Mouse (Mus musculus) c-Kit-positive CD71-positive TER-119-negative erythroid progenitor cells, embryonic 14.5 days (primary cell): ENCODE measurements around the gene Fat3.

Source experiments
- DNase-seq: peaks from one replicate; pipeline ENCODE4 v3.0.0-alpha.2; 2013; ENCODE audit warnings: low read depth

Gene Fat3

DNA sequence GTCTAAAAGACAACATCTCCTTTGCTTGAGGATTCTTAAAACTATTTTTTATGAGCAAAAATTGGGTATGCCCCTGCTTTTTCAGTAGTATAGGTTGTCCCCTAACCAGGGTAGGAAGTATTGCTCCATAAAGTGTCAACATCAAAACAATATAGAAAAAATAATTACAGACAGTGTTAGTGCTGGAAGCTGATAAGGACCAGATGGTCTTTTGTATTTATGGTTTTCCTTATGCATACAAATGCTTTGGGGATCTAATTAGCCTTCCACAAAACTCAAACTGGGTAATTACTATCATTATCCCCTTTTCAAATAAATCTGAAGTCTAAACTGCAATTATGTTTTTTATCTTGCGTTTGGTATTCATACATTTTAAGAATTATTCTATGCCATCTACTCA lies 368.5 kb downstream of the Fat3 start:
- DNase-seq = no peak

DNA sequence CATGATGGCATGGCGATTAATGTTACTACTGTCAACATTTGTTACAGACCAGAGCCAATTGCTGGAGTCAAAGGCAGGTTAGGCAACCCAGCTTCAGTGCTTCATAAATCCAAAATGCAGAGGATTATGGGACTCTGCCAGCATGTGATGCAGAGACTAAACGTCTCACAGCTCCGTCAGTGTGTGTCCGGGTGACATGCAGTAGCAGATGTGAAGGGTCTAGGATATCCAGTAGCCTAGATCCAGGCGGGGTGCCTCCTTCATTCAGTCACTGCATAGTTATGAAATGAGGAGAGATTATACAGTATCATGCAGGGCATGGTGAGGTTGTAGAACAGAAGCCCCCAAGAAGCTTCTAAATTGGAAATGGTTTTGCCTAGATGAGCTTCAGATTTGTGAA lies 379.3 kb downstream of the Fat3 start:
- no peak for DNase-seq

DNA sequence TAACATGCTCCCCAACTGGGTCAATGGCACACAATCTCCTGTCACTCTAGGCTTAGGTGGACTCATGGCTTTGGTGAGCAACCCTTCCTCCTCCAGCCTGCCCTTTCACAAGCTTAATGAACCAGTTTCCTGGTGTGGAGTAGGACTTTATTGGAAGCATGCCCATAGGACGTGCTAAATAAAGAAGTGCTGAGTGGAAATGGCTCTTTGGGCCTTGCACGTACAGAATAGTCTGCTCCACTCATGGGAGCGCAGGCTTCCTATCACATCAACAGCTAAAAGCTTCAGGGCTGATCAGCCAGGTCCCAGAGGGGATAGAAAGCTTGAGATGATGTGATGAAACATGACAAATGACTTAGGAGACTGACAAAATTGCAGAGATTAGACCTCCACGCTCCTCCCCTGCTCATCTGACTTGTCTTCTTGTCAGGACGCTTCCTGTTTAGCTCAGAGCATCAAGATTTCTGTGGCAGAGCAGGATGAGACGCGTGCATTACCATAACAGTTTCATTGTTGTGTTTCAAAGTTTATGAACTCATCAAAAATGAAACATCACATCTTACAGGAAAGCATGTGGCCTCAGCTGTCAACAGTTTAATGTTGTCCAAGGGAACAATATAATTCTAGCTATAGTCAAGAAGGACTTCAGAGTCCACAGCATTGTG lies 386.1 kb downstream of the Fat3 start:
- no peak for DNase-seq

DNA sequence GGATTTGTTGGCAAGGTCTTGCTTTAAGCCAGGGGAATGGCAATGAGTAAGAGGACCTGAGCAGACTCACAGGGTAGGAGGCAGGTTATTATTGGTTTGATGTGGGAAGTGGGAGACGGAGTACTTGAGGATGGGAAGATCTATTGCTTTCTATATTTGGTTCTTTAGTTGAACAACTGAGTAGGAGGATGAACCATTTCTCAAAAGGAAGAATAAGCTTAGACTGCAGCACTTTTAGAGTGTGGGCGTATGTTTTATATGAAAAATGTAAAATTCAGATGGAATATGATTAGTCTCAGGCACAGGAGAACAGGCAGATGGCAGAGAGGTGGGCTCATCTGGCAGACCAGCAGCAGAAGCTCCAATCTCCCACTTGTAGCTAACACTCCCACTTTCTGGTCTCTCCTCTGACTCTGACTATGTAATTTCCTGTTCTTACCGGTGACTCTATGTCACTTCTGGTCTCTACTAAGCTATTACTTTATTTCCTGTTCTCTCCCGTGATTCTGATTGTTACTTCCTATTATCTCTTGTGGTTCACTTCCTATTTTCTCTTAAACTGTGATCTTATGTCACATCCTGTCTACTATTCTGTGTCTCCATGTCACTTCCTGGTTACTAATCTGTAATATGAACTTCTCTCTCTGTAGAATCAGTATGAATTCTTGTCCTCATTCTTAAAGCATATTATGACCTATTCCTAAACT lies 387.0 kb downstream of the Fat3 start:
- no peak for DNase-seq

DNA sequence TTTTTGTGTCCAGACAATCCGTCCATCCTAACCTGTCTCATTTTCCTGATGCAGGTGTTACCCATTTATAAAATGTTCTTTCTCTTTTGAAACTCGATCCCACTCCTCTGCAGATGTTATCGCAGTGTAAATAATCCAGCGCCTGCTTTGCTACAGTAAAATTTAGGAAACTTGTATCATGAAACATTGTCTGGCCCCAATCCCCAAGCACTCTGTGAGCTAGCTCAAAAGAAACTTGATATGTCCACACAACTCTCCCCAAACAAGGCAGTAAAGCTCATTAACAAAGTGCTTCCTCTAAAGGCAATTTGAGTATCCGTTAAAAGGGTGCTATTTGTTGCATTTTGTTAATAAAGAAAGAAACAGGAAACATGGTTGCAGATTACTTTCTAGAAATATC lies 393.2 kb downstream of the Fat3 start:
- DNase-seq = no peak

DNA sequence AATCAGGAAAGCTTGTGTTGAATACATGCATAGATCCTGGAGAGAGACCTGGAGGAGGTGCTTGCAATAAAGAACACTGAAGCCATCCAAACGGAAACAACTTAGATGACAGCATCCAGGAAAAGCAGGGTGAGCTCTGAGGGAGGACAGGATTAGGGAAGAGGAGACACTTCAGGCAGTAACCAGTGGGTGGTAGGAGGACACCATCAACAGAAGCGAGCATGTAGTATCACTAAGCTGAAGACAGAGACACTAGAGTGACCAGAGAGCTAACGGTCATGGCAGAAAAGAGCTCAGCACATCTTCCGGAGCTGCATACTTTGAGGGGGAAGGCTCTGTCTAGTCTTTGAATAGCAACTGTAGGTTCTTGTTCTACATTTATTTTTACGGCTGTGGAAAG lies 393.7 kb downstream of the Fat3 start:
- no peak for DNase-seq

DNA sequence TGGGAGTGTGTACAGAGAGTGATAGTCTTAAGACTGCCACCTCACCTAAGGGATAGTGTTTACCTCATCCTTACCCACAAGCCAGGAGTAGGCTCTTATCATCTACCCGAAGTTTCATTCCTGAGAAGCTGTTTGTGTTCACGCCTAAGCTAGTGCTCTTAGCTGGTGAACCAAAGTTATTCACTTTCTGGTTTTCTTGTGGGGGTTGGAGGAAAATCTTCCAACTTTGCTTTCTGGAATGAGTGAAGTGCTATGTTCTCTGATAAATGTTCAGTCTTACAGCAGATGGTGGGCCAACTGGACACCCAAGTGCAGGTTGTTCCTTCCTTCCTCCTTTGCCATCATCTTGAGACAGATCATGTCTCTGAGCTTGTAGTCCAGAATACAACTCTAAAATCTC lies 402.5 kb downstream of the Fat3 start:
- no peak for DNase-seq

DNA sequence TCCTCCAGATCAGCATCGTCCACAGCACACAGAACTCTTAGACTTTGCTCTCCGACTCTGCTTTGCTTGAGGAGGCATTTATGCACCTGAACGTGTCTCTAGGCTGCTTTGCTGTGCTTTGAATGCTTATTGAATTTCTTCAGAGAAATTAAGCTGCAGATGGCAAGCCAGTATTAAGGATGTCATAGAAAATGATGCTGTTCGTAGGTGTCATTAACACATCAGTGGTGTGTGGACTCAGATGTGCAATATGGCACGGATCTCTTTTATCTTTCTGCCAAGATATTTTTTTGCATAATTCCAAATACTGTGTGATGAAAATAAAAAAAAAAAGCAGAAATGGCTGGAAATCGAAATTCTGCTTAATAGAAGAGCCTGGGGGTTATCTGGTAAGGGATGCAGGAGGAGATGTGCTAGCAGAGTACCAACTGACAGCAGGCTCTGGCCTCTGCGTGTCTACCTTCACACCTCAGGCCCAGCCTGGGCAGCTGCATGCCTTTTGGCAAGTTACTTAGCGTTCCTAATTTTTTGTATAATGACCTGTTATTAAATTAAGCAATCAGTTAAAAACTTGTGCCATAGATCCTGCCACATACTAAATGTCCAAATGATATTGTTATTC lies 407.9 kb downstream of the Fat3 start:
- no peak for DNase-seq

DNA sequence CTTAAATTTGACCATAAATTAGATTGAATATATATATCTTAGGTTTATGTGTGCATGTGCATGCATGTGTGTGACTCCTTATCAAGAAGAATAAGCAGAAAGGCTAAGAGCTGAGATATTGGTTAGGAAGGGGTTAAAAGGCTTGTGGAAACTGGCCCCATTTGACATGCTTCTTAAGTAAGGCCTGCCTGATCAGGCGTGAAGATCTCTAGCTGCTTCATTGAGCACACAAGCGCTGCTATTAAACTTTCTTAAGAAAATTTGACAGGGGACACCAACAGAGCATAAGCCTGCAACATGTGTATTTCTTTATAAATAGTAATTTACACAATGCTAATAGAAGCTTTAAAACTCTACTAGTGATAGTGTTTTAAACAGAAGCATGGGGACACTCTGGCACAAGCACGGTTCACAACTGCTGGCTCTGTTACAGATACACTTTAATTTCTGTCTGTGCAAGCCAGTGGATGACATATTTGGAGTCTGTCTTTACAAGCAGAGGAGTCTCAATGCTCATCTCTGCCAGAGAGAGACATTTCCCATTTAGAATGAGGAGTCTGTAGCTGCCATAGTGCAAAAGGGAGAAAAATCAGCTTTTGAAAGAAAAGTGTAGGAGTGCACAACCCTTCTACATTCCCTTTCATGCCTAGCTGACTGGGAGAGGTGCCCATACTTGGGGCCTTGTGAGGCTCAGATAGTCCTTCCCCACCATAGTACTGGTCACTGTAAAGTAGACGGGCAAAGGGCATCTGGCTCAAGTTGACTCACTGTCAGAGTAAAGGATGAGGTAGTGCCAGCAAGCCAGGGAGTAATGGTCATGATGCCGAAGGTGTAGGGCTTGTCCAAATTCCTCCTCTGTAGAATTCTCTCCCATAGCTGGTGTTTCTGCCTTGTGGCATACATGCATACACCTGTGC lies 408.8 kb downstream of the Fat3 start:
- no peak for DNase-seq

DNA sequence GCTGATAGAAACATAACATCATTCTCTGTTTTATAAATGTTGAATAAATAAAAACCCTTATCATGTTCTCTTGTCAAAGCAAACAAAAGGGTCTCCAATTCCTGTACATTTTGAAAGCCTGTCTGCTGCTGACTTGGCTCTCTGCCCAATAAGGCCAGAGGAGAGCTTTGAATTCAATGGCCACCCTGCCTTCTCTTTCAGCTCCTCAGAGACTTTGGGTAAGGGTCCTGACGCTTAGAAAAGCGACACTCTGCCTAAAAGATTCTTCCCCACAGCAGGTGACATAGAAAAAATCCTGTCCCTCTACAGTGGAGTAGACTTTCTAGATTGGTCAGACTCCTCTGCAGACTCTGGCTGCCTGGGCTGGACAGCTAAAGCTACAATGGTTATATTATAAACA lies 421.8 kb downstream of the Fat3 start:
- DNase-seq = no peak

DNA sequence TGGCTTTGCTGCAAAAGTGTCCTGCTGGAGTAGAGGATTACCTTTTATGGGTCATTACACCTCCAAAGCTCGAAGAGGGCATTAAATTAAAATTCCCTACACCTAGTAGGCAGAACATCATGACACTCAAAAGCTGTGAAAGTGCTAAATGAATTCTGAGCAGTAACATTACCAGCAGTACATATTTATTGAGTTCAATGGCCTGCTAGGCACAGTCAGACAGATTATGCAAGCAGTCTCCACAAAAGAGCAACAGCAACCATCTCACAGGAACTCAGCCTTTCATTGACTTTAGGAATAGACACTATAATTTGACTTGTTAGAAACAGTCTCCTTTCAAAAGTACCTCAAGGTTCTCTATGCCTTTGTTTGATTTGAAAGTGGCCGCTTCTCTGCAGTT lies 426.4 kb downstream of the Fat3 start:
- no peak for DNase-seq

DNA sequence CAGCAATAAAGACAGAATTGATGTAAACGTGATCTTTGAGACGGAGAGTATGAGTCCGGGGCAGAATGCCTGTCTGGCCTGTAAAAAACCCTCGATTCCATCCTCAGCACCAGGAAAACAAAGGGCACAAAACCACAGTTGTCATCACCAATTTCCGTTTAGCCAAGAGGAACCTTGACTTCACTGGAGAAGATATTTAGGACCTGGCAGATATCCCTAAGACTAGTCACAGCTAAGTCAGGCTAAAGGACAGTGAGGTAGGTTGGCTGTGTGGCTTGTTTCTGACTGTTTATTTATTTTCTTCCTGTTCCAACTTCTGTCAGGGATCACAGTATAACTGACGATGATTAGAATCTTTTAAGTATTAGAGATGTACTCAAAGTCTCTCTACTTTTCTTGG lies 427.0 kb downstream of the Fat3 start:
- no peak for DNase-seq

DNA sequence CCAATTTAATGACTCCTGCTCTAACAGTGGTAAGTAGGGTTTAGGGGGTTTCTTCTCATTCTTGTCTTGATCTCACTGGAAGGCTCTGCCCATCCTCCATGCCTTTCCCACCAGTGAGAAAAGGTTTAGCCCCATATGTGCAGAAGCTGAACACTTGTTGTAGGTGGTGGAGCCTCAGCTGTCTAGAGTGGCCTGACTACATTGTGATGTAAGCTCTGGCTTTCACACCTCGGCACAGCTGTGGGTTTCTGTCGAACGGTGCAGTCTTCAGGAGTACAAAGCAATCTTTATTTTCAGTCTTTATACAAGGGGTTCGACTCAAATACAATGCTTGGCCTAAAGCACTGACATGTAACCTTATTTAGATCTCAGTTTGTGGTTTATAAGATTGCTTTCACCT lies 437.6 kb downstream of the Fat3 start:
- no peak for DNase-seq

DNA sequence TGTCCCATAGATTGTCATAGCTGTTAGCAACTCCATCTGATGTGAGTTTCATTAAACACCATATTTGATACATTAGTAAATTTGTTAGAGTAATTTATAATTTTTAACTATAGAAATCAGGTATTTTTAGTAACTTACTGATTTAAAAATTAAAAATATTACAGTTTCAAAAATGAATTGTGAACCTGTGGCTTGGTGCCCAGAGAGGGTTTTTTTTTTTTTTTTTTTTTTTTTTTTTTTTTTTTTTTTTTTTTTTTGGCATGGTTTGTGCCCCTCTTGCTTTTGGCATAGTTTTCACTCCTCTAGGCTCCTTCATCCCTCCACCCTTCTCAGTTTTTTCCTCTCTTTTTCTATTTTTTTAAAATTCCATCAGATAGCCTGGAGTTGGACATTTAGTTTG lies 438.6 kb downstream of the Fat3 start:
- DNase-seq = no peak

DNA sequence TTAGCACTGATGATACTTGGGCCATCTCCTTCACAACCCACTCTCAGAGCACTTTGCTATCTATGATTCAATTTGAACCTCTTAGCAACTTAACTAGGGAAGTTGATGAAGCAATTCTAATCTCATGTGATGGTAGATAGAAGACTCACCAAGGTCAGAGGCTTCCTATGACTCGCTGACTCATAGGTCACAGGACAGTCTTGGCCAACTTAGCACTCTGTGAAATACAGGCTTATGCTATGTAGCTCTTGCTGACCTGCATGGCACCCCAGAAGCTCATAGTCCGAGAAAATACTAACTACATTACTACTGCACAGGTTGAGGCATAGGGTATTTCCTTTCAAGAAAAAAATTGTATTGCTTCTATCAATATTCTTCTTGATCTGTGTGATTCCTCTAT lies 454.4 kb downstream of the Fat3 start:
- DNase-seq = no peak

DNA sequence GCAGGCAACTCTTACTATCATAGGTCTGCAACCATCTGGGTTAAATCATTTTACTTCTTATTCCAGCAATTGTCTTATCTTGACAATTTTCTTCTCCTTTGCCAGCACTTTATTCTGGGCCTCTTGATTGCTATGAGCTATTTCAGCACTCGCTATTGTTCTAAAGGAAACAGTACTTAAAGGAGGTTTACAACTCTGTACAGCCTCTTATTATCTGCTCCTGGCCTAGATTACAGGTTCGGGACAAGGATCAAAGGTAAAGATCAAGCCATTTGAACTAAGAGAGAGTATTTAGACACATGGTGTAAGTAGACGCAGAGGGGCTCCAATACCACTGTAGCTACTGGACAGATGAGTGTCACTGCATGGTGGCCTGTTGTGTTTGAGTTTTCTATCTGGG lies 463.7 kb downstream of the Fat3 start:
- no peak for DNase-seq

DNA sequence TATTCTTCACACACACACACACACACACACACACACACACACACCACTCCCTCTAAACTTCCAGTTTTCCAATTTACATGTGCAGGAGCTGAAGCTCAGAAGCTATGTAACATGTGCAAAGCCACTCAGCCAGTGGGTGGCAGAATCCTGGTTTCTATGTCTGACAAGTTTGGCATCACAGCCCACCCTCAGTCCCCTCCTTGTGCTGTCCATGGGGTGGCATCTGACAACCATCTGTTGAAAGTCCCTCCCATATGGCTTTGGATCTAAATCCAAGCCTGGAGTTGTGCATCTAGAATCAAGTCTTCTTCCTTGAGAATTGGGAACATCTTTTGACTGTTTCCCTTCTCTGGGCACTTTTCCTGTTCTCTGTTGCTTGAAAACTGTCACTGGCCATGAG lies 464.7 kb downstream of the Fat3 start:
- no peak for DNase-seq

DNA sequence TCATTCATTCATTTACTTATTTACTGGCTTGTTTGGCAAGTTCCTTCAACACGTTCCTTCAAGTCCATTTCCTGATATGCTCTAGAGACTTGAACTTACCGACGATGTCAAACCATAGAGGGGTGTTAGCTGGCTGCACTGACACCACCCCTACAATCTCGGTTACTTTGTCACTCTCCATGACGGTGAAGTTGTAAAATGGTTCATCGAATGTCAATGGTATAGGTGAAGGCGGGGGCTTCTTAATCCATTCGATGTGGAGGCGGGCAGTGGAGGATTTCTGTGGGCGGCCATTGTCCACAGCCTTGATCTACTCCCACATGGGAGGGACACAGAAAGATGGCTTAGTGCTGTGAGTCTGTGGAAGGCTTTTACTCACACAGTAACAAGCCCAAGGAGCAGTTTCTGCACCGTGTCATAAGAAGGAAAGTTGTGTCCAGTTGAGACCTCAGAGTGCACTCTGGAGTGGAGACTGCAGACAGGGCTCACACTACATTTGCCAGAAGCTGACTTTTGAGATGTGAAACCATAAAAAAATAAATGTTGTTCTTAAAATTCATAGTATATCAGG lies 471.3 kb downstream of the Fat3 start:
- no peak for DNase-seq

DNA sequence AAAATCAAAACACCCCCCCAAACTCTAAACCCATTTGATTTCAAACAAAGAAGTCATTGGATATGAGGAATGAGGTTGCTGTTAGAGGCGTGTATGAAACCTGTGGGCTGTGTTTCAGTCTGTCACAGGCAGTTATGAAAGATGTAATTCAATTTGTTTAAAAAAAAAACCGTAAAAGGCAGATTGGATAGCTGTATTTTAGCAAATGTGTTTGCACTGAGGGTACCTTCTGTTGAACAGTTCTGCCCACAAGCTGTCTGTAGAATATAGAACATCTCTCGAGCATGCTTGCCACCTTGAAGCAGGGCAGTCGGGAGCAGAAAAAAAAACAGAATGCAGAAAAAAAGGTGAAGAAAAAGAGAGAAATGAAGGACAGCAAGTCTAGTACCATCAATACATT lies 472.0 kb downstream of the Fat3 start:
- DNase-seq = no peak

DNA sequence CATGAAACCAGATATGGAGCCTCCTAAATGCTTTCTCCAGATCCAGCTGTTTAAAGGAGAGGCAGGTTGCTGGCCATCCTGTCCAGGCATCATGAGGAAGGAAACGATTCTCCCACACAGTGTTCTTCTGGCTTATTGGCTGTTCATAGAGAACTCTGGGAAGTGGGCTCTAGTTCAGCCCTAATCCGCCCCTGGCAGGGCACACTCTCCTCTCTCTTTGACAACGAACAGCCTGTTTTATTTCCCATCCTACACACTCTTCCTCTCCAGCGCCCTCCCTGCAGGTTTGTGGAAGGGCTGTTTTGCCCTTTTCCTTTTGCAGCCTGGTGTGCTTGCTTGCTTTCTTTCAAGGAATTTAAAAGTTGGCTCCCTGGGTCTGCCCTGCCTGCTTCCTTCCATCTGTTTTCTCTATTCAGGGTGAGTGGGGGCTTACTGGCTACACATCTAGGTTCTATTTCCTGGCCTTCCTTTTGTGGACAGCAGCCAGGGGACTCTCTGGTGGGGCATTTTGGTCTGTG lies 472.6 kb downstream of the Fat3 start:
- DNase-seq = no peak

DNA sequence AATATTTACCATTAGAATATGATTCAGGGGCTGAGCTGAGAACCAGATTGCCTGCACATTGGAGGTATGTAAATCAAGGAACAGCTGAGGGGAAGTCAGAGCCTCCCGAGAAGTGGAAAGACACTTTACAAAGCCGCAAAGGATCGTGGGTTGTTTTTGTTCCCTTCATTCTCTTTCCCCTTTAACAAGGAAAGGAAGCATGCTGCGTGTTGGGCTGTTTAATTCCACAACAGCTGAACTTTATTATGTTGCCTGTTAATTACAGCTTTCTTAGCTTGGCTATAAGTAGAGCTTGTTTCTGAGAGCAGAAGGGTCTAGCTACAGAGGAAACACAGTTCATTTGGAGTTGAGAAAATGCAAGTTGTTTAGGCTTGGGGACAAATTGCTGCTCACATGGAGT lies 475.0 kb downstream of the Fat3 start:
- DNase-seq = no peak

DNA sequence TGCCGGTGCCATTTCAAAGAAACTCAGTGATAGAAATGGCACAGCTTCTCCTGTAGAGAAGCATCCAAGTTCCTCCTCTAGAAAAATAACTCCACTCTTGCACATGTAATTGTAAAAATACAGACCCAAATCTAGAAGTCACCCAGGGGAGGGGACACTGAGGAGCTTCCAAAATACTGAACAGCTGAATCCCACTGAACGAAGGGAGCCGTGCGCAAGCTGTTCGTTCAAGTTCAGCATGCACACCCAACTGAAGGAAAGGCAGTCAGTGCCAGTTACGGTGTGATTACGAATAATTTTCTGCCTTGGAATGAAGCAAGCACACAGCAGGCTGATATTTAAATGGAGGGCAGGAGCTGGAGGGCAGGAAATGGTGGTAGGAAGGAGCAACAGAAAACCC lies 476.4 kb downstream of the Fat3 start:
- DNase-seq = no peak
